Mouse (Mus musculus) R1 (cell line): ENCODE results near the gene Man1c1.

Experiments used
- DNase-seq: peaks from one replicate; pipeline ENCODE4 v3.0.0-alpha.2; 2018; ENCODE audit warnings: low read depth, low spot score

Man1c1 gene

DNA sequence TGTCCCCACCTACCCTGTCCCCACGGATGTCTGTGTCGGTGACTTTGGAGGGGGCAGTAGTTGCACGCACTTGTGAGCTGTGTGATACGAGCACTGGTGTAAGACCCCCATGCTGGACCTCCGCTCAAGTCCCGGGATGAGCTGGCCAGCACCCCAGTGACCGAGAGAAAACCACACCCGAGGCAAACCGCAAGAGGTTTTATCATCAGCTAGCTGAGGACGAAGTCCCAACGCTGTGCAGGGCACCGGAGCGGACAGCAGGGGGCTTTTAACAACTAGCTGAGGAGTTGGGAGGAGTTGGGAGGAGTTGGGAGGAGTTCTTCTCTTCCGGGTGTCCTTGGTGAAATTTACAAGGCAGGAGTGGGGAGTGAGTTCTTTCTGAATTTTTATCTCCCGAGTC lies 191.3 kb downstream of the Man1c1 start:
- DNase-seq = no peak

DNA sequence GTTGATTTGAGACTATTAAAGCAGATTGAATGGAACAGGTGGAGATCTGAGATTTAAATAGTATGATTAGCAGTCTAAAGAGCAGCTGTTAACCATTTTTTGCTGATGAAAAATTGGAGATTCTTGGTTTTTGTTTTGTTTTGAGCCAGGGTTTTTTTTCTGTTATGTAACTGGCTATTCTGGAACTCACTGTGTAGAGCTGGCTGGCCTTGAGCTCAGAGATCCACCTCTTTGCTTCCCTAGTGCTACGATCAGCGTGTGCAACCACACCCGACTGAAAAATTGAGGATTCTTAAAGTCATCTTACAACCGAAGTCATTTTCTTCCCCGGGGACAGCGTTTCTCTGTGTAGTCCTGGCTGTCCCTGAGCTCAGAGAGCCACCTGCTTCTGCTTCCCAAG lies 192.4 kb downstream of the Man1c1 start:
- DNase-seq = no peak
